Mouse (Mus musculus) spleen, postnatal 14 days (tissue): ENCODE measurements around the gene Myo9b.
"Not testable (repeated sequence)": the region's sequence is repeated elsewhere in the genome, so short reads cannot be mapped to it uniquely, and the experiment has no call there.

Experiments used
- DNase-seq, 2 experiments: peaks; one replicate each; pipeline ENCODE4 v3.0.0; 2021 to 2022; ENCODE audit warnings: low spot score in 2 of 2

Gene Myo9b

DNA sequence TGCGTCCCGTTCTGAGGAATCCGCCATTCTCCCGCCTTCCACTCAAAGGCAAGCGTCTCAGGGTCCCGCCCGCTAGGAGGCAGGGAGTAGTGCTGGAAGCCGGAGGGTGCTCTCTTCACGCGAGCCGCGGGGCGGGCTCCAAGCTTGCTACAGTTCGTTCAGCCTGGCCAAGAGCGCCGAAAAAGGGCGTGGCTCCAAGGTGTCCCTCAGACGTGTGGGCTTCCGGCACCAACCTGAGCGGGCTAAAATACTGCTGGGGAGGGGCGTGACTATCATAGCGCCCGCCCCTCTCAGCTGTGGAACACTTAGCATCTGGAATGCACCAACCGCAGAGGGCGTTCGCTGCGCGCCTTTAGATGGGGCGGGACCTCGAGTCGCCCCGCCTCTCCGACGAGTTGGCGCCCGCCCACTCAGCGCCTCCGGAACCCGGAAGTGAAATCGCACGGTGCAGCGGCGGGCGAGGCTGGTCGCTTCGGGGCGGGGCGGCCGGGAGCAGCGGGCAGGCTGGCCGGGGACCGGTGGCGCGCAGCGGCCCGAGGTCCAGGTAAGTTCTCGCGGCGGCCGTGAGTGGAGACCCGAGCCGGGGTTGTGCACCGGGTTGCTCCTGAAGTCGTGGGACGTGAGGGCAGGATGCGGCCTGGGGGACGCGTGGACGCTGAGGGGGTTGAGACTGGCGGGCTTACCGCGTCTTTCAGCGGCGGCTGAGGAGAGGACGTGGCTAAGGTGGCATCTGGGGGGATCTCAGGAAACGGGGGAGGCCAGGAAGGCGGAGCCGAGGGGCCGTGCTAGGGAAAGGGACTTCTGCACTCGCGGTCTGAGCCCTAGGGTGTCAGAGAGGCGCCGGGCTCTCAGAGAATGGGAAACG is at the start of gene Myo9b, which contains the start of gene Haus8:
Gene Myo9b, plus strand, starts transcription at position 429 of the 865 bp plus-strand sequence.
Gene Haus8, minus strand, starts transcription at position 649 of the 865 bp plus-strand sequence.
- peak; percentile 98 for DNase-seq

DNA sequence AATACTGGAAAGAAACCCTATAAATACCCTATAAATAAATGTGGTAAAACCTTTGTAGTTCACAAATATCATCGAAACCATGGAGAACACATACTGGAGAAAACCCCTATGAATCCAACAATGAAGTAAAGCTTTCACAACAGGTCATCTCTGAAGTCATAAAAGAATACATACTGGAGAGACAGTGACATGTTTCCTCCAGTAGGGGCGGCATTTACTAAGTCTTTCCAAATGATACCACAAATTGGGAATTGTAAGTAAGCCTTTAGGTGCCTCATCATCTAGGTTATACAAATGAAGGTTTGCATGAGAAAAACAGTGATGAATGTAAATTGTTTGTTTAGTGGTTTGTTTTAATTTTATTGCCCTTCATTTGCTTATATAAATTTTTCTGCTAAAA is 48.0 kb upstream of the Myo9b start:
- no peak for DNase-seq

DNA sequence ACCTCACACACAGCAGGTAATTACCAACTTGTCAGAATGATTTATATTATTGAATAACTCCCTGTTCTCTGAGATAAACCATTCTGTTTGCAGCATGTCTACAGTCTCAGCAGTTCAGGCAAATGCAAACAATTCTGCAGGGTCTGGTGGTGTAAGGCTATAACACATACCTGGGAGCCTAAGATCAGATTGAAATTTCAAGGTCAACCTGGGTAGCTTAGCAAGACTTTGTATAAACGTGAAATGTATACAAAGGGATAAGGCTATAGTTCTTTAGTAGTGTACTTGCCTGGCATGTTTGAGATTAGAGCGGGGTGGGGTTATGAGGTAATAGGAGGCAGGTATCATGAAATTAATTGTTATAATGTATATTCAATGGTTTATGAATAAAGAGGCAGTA is 29.8 kb upstream of the Myo9b start:
- DNase-seq: no peak

DNA sequence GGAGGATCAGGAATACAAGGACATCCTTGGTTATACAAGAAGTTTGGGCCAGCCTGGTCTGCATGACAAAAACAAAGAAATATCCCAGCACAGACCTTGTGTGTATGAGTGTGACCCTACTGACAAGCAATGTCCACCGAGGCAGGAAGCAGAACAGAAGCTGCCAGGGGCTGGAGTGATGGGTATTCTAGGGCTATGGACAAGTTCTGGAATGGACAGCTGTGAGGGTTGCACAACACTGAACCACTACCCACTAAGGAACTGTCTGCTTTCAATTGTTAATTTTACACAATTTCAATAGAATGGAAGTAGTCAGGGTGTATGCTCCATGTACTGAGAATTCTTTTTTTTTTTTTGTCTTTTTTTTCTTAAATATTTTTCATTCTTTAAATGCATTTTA is 24.3 kb upstream of the Myo9b start:
- DNase-seq: no peak

DNA sequence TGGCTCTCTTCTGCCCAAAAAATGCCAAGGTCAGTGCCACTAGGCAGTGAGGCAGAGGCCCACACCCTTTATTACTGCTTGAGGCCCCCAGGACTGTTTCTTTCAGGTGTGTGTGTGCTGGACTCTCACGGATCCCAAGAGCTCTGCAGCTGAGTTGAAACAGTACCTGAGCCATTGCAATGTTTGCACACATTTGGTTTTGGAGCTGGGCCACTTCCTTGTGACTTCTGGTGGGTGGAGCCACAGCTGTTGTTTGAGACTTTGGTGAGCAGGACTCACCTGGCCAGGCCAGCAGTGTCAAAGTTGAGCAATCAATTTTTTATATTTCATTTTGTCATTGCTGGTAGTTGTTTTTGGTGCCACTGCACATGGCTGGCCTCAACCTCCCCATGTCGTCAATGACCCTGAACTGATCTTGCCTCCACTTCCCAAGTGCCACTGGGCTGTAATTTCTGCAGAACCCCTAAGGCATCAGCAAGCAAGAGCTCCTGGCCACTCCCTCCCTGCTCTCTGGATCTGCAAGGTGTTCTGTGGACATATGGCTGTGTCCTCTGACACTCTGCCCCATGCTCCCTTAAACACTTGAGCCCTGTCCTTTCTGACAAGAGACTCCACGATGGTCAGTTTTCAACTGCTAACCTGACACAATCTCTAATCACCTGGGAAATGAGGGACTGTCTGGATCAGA is 15.8 kb upstream of the Myo9b start:
- no peak for DNase-seq

DNA sequence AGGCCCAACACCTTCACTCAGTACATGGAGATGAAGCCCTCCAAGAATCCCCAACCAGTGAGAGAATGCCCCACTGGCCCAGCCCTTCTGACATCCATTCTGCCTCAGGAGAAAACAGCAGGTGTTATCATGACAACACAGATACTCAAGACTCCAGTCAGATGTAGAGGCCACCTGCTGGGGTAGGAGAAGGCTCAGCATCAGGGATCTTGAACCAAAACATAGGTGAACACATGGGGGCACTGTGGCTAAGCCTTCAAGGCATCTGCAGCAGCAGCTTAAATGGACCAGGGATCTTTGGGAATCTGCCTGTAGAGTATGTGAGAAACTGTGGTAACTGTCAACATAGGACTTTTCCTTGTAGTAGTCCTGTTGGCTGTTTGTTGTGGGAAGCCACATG is 11.3 kb upstream of the Myo9b start:
- no peak for DNase-seq

DNA sequence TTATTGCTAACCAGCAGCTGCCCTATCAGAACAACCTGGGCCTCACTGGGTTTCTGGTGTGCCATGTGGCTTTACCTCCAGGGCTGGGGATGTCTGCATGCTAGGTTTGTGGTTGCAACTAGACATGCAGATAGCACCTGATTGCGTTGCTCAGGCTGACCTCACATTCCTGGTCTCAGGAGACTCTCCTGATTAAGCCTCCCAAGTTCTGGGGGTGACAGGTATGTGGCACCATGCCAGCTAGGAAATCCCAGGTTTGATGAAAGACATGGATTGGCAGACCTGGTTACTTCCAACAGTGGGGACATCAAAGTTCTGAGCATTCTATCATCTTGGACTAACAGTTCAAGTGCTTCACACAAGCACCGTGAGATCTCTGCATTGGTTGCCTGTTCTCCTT is 4.8 kb upstream of the Myo9b start:
- DNase-seq: no peak

DNA sequence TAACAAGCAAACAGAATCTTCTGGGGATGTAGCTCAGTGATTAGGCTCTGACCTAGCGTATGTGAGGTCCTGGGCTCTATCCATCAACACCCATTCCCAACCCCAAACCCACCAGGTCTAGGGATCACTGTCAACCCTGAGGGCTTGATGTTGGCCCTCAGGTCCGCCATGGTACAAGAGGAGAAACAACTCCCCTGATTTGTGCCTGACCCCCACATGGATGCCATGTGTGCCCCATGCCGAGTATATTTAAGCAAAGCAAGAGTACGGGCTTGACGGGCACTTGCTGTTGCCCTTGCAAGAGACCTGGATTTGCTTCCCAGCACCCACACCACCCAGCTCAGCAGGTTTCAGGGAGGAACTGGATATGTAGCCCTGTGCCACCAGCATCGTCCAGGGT is 4.2 kb upstream of the Myo9b start:
- not testable (repeated sequence) for DNase-seq

DNA sequence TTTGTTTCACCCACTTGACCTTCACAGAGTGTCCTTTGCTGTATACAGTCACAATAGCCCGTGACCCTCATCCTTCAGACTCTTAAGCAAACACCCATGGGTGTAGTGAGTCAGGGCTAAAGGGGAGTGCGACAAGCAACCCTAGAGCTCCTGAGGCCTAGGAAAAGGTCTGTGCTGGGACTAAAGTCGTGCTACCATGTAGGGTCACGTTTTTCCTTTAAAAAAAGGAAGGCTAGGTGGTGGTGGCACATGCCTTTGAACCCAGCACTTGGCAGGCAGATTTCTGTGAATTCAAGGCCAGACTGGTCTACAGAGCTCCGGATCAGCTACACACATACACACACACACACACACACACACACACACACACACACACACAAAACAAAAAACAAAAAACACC is 884 bp upstream of the Myo9b start:
- DNase-seq: no peak

DNA sequence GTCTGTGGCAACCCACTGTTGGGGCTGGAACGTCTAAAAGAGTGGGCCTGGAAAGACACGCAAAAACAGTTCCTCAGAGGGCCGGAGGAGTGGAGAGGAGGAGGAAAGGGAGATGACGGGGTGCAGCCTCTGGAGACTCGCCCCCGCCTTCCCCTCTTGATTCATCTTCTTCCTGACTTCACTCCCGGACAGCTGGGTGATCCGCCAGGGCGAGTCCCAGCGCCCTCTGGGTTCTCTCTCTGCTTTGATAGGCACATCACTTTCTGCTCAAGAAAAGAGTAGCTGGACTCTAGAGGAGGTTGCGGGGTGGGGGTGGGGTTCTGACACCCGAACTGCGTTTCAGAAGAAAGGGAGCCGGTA is 617 bp downstream of the Myo9b start:
- peak; percentile 18 to 43 for DNase-seq

DNA sequence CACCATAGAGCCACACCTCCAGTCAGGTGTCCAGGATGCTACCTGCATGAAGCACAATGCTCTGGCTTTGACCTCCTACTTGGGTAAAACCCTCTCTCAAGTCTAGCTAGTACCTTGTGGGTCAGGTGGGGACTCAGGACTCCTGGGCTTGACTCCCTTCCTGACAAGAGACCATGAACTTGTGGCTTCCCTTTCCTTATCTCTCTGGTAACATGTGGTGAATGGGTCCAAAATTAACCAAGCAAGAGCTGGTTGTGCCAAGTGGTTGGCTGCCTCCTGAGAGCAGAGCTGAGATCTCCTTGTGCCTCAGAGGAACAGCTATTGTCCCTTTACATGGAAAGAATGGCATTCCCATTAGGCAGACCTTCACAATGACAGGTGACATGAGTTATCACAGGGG is 2.0 kb downstream of the Myo9b start:
- no peak for DNase-seq

DNA sequence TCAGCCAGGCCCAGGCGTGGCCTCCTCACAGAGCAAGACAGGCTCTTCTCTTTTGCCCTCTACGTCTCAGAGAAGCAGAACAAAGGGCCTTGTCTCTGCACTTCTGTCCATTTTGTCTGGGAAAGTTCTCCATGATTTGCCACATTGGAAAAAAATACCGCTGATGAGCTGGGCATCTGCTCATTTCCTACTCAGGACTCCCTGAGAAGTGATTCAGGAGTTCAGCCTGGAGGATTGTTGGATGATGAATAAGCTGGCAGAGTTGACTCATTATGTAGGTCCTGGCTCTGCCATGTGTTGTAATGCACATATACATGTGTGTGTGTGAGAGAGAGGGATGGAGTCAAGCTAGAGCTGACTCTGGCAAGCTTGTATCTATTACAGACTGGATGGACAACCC is 3.7 kb downstream of the Myo9b start:
- DNase-seq: no peak

DNA sequence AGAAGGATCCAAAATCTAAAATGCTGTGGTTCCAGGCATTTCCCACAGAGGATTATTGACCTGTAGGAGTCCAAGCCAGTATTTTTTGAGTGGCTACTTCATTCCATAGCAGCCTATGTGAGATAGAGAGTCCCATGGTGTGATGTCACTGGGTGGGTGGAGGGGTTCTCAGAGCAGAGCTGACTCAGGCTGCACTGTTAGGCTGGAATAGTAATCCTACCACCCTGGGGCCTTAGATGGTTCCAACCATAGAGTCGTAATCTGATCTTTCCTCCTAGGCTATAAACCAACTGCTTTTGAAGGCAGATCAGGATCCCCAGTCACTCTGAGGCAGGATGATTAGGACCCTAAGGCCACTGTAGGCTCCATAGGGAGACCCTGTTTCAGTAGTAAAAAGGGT is 6.9 kb downstream of the Myo9b start:
- not testable (repeated sequence) for DNase-seq

DNA sequence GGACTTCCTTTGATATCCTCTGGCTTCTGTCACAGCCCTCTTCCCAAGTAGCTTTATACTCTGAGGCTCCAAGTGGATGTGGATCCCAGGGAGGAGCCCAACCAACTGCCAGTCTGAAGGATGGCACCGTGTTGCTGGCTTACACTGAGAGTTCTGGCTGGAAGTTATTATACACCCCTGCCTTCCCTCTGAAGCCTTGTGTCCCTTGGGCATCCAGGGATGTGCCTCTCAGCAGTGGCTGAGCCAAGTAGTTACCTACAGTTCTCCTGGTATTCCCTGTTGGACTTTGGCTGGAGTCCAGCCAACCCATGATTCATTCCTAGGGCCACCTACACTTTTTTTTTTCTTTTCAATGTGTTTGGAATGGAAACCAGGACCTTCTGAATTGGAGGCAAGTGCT is 9.2 kb downstream of the Myo9b start:
- DNase-seq: not testable (repeated sequence)

DNA sequence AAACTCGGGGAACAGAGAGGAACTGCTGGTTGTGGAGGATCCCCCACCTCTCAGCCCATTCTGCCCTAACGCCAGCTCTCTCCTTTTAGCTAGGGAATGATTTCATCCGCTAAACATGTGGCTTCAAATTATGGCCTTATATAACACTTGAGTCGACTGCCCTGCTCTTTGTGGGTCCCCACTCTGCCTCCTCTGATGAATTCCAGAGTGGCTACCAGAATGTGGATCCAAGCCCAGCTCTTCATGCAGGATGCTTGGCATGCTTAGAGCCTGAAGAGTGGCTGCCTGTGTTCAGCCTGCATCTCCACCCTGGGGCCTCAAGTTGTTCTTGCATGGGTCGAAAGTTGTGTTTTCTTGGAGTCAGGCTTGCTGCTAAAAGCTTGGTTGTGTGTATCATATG is 10.1 kb downstream of the Myo9b start:
- no peak for DNase-seq

DNA sequence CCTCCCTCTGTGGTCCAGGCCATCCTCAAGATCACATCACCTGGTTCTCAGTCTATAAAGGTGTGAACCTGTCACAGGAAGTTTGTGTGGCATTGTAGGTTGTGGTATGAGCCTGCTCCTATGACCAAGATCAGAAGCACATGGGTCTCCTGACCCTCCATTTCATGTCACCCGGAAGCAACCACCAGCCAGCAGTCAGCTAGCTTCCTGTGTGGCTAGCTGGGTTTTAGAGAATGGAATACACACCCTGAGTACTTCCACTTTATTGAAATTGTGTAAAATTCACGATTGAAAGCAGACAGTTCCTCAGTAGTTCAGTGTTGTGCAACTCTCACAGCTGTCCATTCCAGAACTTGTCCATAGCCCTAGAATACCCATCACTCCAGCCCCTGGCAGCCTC is 13.7 kb downstream of the Myo9b start:
- not testable (repeated sequence) for DNase-seq

DNA sequence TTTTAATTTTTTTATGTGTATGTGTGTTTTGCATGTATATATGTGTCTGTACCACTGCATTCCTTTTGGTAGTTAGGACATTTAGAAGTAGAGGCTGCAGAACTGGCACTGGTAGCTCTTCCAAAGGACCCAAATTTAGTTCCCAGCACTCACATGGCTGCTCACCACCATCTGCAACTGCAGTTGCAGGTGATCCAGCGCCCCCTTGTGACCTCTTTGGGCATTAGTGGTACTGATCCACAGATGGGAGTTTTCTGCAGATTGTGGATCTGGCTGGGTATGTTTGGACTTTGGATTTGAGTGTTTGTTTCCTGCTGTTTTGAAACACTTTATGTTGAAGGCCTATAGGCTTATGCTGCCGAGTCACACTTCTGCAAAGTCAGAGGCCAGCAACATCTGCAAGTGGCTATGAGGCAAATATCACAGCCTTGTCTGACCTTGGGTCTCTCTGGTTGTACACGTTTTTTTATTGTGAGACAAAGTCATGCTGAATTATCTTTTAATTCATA is 16.0 kb downstream of the Myo9b start:
- peak in 1 of 2 experiments; percentile 9 for DNase-seq

DNA sequence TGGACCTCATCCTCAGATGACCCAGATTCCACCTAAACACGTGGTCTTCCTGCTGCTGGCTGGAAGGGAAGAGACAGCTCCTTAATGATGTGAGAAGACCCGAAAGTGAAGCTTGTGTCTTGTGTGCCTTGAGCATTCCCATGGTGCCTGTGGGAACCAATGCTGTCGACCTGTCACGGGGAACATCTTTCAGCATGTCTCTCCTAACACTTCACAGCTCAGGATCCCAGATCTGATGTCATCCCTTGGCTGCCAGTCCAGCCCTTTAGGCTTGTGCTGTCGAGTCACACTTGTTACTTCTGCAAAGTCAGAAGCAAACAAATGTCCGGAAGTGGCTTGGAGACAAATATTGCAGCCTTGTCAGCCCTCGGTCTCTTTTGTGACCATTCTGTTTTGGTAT is 16.6 kb downstream of the Myo9b start:
- DNase-seq: no peak

DNA sequence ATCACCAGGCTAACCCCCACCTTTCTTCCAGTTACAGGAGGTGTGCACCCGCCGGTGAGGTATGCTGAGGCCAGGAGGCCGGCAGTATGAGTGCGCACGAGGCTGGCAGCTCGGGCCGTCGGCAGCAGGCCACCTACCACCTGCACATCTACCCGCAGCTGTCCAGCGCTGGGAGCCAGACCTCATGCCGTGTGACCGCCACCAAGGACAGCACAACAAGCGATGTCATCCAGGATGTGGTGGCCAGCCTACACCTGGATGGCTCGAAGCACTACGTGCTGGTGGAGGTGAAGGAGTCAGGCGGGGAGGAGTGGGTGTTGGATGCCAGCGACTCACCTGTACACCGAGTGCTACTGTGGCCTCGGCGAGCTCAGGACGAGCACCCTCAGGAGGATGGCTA is 17.7 kb downstream of the Myo9b start:
- DNase-seq: no peak

DNA sequence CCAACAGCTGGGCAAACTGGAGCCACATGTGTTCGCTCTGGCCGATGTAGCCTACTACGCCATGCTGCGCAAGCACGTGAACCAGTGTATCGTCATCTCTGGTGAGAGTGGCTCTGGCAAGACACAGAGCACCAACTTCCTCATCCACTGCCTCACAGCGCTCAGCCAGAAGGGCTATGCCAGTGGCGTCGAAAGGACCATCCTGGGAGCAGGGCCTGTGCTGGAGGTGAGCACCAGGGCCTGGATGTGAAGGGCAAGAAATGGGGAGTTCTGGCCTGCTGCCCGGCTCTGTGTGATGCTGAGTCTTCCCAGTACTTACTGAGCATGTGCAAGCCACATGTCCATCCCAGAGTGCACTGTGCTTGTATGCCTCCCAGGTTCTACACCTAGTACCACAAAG is 18.4 kb downstream of the Myo9b start:
- no peak for DNase-seq

DNA sequence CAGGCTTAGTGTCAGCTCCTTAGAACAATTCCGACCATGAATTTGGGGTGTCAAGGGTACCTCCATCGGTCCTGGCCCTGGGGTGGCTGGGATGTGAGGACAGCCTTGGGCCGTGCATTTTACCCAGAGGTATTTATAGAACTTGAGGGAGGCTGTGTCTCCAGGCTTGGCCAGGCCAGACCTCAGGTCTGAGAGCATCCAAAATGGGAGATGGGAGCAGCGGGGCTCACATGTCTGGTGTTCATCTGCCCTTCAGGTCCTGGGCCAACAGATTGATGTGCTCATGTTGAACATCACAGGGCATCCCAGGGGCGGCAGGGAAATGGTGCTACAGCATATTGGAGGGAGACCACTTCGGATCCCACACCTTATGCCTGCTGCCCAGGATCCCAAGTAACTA is 18.8 kb downstream of the Myo9b start:
- no peak for DNase-seq

DNA sequence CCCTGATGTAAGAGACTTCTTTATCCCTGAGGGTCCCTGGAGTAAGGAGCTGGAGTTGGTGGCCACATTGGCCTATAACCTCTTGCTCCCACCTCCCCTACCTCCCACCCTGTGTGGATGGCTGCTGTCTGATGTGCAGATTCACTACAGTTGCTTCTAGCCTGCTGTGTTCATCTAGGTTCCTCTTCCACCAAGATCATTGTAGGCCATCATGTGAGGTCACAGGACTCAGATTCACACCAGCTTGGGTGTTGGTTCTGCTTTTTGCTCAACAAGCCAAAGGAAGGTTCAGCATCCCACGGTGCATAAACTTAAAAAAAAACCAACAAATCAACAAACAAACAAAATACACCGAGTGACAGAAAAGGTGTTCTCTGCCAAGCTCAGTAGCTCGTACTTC is 21.4 kb downstream of the Myo9b start:
- not testable (repeated sequence) for DNase-seq

DNA sequence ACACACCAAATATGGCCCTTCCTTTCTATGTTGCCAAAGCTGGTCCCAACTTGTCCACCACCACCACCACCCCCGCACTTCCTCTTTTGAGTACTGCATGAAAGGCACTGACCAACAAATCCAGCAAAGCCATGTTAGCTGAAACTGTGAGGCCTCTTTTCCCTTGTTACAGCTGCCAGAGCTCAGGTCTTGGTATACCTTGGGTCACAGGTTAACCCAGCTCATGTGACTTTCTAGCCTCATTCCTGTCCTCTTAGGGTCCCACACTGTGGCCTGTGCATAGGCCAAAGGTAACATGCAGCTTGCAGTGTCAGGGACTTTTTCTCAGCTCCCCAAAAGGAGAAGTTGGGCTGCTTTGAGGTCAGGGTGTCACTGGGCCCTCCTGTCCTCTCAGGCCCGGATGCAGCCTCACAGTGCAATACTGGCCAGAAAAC is 23.7 kb downstream of the Myo9b start:
- peak in 1 of 2 experiments; percentile 13 for DNase-seq
